Mouse (Mus musculus) megakaryocyte, embryonic 14.5 days (primary cell): ENCODE results near the gene Cnnm3.

Experiments used
- FLI1 ChIP-seq: IDR thresholded peaks from 2 replicates; pipeline ENCODE4 v1.6.1; 2012; ENCODE audit warnings: low read length, inconsistent platforms, mixed read lengths
- GATA1 ChIP-seq: IDR thresholded peaks from 3 replicates; pipeline ENCODE4 v1.6.1; 2012; ENCODE audit warnings: mixed read lengths, low read length, inconsistent platforms, borderline replicate concordance

- no peak for TF ChIP-seq GATA1
- no peak for TF ChIP-seq FLI1
These were observed 57.1 kb downstream of the Cnnm3 start for GRCm38 (mm10) chr1:36568776-36569175.
